Comparison of ENCODE assay signal across 8 mouse cellular contexts in the genomic region with DNA sequence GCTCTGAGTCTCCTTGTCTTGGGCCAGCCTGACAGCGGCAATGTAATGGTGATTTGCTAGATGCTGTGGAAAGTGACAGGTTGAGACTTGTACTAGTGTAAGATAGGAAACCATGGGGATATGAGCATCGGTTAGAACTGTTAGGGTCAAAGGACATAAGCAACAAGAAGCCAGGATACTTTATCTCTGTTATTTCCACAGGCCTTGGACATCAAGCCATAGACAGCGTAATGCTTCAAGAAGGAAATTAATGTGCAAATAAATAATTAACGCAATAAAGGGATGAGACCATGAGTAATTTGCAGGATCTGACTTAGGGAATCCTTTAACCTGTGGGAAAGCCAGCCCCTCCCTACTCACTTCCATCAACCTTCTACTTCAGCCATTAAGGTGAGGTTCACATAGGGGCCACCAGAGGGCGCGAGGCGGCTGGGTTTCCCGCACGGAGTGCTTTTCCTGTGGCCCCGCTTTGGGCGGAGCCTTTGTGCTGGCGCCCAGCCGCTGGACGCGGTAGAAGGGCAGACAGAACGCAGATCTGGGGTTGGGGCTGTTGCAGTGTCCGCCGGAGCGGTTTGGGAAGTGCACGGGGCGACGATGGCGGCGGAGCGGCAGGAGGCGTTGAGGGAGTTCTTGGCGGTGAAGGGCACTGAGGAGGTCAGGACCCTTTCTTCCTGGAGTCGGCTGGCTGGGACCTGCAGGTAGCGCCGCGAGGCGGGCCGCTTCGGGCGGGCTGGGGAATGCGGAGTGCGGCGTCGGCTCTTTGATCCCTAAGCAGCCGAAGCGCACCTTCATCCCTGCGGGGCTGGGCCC.
A peak's percentile ranks its signal among the peaks of the same experiment; 100 is the strongest.
DNase-seq lines count a peak whose midpoint lies in the region; ATAC-seq and TF ChIP-seq lines count a peak whose summit lies in the region.

No protein-coding gene starts in this region.

- H3K36me3 ChIP-seq in hindbrain, embryonic 14.5 days (replicated peaks; ENCODE audit: control insufficient read depth, insufficient read depth), result no peaks in the 10 kb centered on the region
- peaks cover 2% of the 10 kb centered on the region for H3K36me3 ChIP-seq in megakaryocyte, embryonic 14.5 days (replicated peaks; ENCODE audit: low read length)

- no peak overlapping the region for H3K27ac ChIP-seq in hindbrain, embryonic 14.5 days
- no peak overlapping the region for H3K27ac ChIP-seq in left cerebral cortex, adult 2 months

- peak overlapping the region; percentile 58 for H3K9ac ChIP-seq in hindbrain, embryonic 14.5 days

- WGBS in hindbrain, embryonic 14.5 days, result 9% methylated on average over 42 of the region's 42 CpGs

- DNase-seq in T-cell, adult 2 months (ENCODE audit: low spot score), result peak; percentile 53
- DNase-seq in cerebellum, postnatal 25 days, result peak; percentile 53 to 70
- DNase-seq in frontal cortex, postnatal 25 days (ENCODE audit: low spot score in 2 of 2), result peak; percentile 21 to 31
- DNase-seq in hindbrain, embryonic 14.5 days (ENCODE audit: low spot score), result peak; percentile 68
- peak; percentile 33 to 52 for DNase-seq in left cerebral cortex, adult 2 months (ENCODE audit: extremely low spot score in 1 of 2, low spot score in 2 of 2)
- peak; percentile 72 for DNase-seq in right cerebral cortex, postnatal 14 days
- DNase-seq in urinary bladder, postnatal 25 days (ENCODE audit: low spot score), result peak; percentile 55

- H3K4me3 ChIP-seq in hindbrain, embryonic 14.5 days (replicated peaks; ENCODE audit: low read length), result peak overlapping the region; percentile 43
- H3K4me3 ChIP-seq in left cerebral cortex, adult 2 months, result peak overlapping the region; percentile 51
- peak overlapping the region; percentile 90 for H3K4me3 ChIP-seq in megakaryocyte, embryonic 14.5 days (replicated peaks)

- peak; percentile 61 for TF ChIP-seq CTCF in left cerebral cortex, adult 2 months (IDR thresholded peaks at IDR 0.05)

- peaks cover 21% of the 10 kb centered on the region for H3K9me3 ChIP-seq in hindbrain, embryonic 14.5 days (ENCODE audit: control insufficient read depth, low read length)
- peaks cover 11% of the 10 kb centered on the region; the same call in 1 of the 2 replicates for H3K9me3 ChIP-seq in megakaryocyte, embryonic 14.5 days

- no peaks in the 10 kb centered on the region for H3K27me3 ChIP-seq in hindbrain, embryonic 14.5 days (ENCODE audit: control insufficient read depth, insufficient read depth, low read length)
- H3K27me3 ChIP-seq in megakaryocyte, embryonic 14.5 days (replicated peaks), result no peaks in the 10 kb centered on the region

- peak overlapping the region; percentile 59 for H3K4me2 ChIP-seq in hindbrain, embryonic 14.5 days (replicated peaks)

- no peaks in the 10 kb centered on the region for H3K4me1 ChIP-seq in hindbrain, embryonic 14.5 days (replicated peaks; ENCODE audit: control insufficient read depth, insufficient read depth, low read length)
- peaks cover 17% of the 10 kb centered on the region for H3K4me1 ChIP-seq in megakaryocyte, embryonic 14.5 days

- intact Hi-C loops in left cerebral cortex, adult 2 months (cut with DNase I), result loop anchor here (5.0 kb wide), 1 partner anchor 33 kb away; no protein-coding TSS in a partner anchor

- ATAC-seq in hindbrain, embryonic 14.5 days (ENCODE audit: low FRiP score), result peak; percentile 88
